Mouse (Mus musculus): ENCODE measurements around the gene Olfr1177-ps. TPM values are rescaled to one million over a fixed set of nuclear protein-coding genes. Genes with fewer than 3 reads are reported as not detected.

Gene Olfr1177-ps
- polyA plus RNA-seq (2015; fragmentation: Nextera tagmentation; extraction: Ambion mirVana) = not detected in 2 replicates

GRCm38 (mm10) chr2:88346392-88346791 lies at the start of gene Olfr1177-ps:
Olfr1177-ps (minus strand) TSS chr2:88346492.

DNA sequence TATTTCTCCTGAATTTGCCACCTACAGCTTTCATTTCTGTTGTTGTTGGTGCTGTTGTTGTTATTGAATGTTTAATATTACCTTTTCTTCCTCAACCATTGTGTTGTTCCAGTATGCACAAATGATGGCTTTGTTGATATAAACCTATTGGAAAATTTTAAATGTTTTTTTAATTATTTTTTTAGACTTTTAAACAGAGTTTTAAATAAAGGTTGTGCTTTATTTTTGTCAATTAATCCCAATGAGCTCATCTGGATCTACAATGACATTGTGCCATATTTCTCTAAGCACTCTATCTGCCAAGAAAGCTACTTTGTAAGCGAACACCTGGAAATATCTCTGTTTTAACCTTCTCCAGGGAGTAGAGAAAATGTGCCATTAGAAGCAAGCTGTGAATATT lies 40.5 kb upstream of the Olfr1177-ps start, which contains the start of gene Olfr1178:
Olfr1178 (plus strand) TSS at position 301 of the 400 bp plus-strand sequence.

GRCm38 (mm10) chr2:88336421-88336820 lies 9.9 kb downstream of the Olfr1177-ps start, which contains the start of gene Olfr1176:
Olfr1176 (plus strand) TSS chr2:88336721.

DNA sequence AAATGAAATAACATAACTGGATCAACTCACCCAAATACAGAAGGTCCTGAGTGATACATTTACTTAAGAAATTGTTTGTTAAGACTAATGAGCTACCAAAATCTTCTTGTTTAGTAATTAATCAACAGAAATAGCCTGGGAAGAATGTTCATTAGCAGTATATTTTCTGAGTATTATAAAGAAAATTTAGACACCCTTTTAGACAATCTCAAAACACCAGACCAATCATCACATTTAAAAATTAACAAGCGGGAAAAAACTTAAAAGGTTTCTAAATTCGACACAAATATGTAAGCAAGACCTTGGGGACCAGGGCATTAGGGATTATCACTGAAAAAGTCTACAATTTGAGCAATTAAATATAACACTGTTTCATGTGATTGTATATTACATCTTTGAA lies 19.2 kb downstream of the Olfr1177-ps start, which contains the start of gene Olfr1175-ps:
Olfr1175-ps (minus strand) TSS at position 101 of the 400 bp plus-strand sequence.

GRCm38 (mm10) chr2:88315035-88315434 lies 31.3 kb downstream of the Olfr1177-ps start, which contains the start of gene Olfr1174-ps:
Olfr1174-ps (minus strand) TSS chr2:88315135.

Other genes starting within 250 kb of the Olfr1177-ps start
- not detected in 2 replicates for gene Olfr1166, start 218.2 kb downstream of the Olfr1177-ps start, polyA plus RNA-seq (2015; fragmentation: Nextera tagmentation; extraction: Ambion mirVana)
- not detected in 2 replicates for gene Olfr1167, start 191.3 kb downstream of the Olfr1177-ps start, polyA plus RNA-seq (2015; fragmentation: Nextera tagmentation; extraction: Ambion mirVana)
- not detected in 2 replicates for gene Olfr1168, start 164.6 kb downstream of the Olfr1177-ps start, polyA plus RNA-seq (2015; fragmentation: Nextera tagmentation; extraction: Ambion mirVana)
- not detected in 2 replicates for gene Olfr1170, start 118.2 kb downstream of the Olfr1177-ps start, polyA plus RNA-seq (2015; fragmentation: Nextera tagmentation; extraction: Ambion mirVana)
- not detected in 2 replicates for gene Olfr1173, start 66.6 kb downstream of the Olfr1177-ps start, polyA plus RNA-seq (2015; fragmentation: Nextera tagmentation; extraction: Ambion mirVana)
- gene Olfr1174-ps, start 31.4 kb downstream of the Olfr1177-ps start, polyA plus RNA-seq (2015; fragmentation: Nextera tagmentation; extraction: Ambion mirVana) = not detected in 2 replicates
- gene Olfr1175-ps, start 19.3 kb downstream of the Olfr1177-ps start, polyA plus RNA-seq (2015; fragmentation: Nextera tagmentation; extraction: Ambion mirVana) = not detected in 2 replicates
- not detected in 2 replicates for gene Olfr1176, start 9.8 kb downstream of the Olfr1177-ps start, polyA plus RNA-seq (2015; fragmentation: Nextera tagmentation; extraction: Ambion mirVana)
- gene Olfr1178, start 40.6 kb upstream of the Olfr1177-ps start, polyA plus RNA-seq (2015; fragmentation: Nextera tagmentation; extraction: Ambion mirVana) = not detected in 2 replicates
- gene Olfr1179, start 60.0 kb upstream of the Olfr1177-ps start, polyA plus RNA-seq (2015; fragmentation: Nextera tagmentation; extraction: Ambion mirVana) = not detected in 2 replicates
- gene Olfr1180, start 72.7 kb upstream of the Olfr1177-ps start, polyA plus RNA-seq (2015; fragmentation: Nextera tagmentation; extraction: Ambion mirVana) = not detected in 2 replicates
- not detected in 2 replicates for gene Olfr1181, start 79.7 kb upstream of the Olfr1177-ps start, polyA plus RNA-seq (2015; fragmentation: Nextera tagmentation; extraction: Ambion mirVana)
- gene Gm13757, start 102.6 kb upstream of the Olfr1177-ps start, polyA plus RNA-seq (2015; fragmentation: Nextera tagmentation; extraction: Ambion mirVana) = not detected in 2 replicates
- gene Olfr1183, start 108.4 kb upstream of the Olfr1177-ps start, polyA plus RNA-seq (2015; fragmentation: Nextera tagmentation; extraction: Ambion mirVana) = not detected in 2 replicates
- gene Olfr1184, start 137.1 kb upstream of the Olfr1177-ps start, polyA plus RNA-seq (2015; fragmentation: Nextera tagmentation; extraction: Ambion mirVana) = not detected in 2 replicates
- not detected in 2 replicates for gene Olfr1185-ps1, start 146.8 kb upstream of the Olfr1177-ps start, polyA plus RNA-seq (2015; fragmentation: Nextera tagmentation; extraction: Ambion mirVana)
- not detected in 2 replicates for gene Olfr1186, start 172.1 kb upstream of the Olfr1177-ps start, polyA plus RNA-seq (2015; fragmentation: Nextera tagmentation; extraction: Ambion mirVana)
- not detected in 2 replicates for gene Olfr1188, start 210.4 kb upstream of the Olfr1177-ps start, polyA plus RNA-seq (2015; fragmentation: Nextera tagmentation; extraction: Ambion mirVana)
- gene Olfr1189, start 240.0 kb upstream of the Olfr1177-ps start, polyA plus RNA-seq (2015; fragmentation: Nextera tagmentation; extraction: Ambion mirVana) = not detected in 2 replicates